Mouse (Mus musculus): Measurements from ENCODE around the gene Acsf3.

Gene Acsf3

DNA sequence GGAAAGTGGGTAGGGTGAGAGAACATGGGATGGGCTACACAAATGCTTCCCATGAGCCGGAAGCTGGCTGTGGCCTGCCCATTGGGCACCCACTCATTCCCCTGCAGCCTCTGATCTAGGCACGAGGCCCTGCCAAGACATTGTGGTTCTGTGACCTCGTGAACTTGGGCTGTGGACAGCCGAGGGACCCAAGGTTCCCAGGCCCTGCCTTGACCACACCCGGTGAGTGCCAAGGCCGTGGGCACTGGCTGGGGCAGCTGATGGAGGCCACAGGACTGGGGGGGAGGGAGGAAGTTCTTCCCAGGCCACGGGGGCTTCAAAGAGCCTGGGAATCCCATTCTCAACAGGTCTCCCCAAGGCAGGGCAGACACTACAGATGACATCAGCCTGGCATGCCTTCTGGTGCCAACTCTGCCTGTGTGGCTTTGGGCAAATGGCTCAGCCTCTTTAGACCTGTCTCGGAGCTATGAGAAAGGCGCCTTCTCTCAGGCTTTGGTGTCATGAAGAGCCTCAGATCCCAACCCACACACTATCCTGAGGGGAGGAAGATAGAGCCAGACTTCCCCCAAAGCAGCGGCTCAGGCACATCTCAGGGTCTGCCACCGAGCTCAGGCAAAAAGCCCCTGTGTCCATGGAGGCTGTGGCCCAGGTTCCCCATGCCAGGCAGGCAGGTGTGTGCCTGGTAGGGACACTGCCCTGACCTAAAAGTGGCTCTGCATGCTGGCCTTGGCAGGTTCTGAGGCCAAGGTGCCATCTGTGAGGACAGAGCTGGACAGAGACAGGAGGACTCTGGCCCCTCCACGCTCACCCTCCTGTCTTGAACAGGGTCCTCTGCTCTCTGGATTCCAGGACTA lies 76.6 kb downstream of the Acsf3 start:
- DNase-seq (ENCODE audit: low read depth) = no peak

DNA sequence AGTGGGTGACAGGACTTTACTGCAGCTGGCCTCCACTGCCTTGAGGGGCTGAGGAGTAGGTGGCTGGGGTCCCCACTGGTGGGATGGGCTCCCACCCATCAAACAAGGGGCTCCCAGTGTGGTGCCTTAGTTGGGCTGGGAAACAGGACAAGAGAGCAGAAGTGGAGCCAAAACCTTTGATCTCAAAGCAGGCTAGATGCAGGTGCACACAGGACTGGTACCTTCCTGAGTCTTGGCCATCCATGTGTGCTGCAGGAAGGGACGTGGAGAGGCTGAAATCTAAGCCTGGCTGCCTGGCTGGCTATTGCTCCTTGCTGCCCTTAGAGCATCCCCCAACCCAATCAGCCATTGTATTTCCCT lies 77.2 kb downstream of the Acsf3 start:
- no peak for DNase-seq (ENCODE audit: low read depth)

DNA sequence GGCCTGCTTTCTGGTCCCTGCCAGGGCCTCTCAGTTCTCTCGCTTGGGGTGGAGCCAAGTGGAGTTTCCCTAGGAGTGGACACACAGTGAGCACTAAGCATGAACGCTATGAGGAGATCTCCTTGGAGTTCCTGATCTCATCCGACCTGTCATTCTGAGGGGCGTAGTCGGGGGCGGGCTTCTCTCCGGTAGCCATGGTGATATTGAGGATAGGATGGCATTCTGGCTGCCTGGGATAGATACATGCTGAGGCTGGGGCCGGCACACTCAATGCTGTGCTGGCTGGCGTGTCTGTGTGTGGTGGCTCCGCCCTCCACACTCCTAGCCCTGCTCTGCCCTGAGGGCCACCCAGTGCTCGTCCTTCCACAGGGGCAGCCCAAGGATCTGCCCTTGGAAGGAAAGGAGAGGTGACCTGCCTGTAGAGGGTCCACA lies 78.1 kb downstream of the Acsf3 start:
- no peak for DNase-seq (ENCODE audit: low read depth)

DNA sequence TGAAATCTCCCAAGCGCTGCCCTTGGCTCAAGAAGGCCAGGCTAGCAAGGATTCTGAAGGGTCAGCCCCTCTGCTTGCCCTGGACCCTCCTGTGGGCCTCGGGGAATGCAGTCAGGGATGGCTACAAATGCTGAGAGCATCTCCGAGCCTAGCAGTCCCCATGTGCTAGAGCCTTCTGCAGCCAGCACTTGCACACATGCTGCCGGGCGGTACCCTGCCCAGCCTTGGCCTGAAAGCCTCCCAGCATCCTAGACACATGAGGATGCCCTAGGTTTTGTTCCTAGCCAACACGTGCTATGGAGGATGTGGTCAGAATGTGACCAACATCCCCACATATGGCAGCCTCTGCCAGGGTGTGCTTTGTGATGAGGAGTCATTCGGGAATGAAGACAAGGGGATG lies 79.1 kb downstream of the Acsf3 start:
- DNase-seq (ENCODE audit: low read depth) = no peak

DNA sequence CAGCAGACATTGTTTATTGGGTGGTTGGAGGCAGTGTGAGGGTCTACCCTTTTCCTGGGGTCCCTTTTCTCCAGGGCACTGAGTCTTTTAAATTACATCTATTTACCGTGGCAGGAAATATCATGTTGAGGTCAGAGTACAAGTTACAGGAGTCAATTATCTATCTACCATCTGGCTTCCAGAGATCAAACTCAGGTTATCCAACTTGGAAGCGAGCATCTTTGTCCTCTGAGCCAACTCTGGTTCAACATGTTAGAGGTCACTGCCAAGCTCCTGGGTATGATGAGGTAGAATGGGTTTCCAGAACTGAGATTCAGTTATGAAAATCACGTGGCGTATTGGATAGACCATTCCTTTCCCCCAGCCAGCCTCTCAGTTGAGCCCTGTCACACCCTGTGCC lies 79.8 kb downstream of the Acsf3 start:
- DNase-seq (ENCODE audit: low read depth) = no peak

DNA sequence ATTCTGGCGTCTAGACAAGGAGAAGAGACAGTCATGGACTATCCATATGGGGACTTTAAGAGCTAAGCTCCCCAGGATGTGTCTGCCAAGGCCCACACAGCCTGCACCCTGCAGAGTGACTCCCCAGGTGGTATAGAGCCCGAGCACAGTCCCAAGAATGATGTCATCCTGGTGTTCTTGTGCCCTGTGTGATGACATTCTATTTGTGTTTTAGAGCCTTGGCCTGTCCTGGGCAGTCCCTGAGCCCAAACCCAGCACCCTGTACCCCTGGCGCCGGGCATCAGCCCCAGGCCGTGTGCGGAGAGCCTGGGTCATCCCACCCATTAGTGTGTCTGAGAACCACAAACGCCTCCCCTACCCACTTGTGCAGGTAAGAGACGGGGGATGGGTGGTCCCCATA lies 81.0 kb downstream of the Acsf3 start:
- no peak for DNase-seq (ENCODE audit: low read depth)

DNA sequence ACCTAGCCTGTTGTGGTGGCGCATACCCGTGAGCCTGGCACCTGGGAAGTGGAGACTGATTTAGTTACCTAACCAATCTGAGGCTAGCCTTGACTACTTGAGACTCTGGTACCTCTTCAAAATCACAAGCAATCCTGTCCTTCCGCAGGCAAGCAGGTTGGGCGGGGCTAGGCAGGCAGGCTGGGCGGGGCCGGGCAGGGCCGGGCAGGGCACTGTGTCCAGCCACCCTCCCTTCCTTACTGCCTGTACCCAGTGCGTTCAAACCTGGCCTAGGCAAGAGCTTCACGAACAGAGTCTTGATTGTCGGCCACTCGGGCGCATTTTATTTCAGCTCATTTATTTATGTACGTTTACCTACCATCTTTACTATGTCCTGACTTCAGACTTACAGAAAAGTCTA lies 84.6 kb downstream of the Acsf3 start:
- no peak for DNase-seq (ENCODE audit: low read depth)

DNA sequence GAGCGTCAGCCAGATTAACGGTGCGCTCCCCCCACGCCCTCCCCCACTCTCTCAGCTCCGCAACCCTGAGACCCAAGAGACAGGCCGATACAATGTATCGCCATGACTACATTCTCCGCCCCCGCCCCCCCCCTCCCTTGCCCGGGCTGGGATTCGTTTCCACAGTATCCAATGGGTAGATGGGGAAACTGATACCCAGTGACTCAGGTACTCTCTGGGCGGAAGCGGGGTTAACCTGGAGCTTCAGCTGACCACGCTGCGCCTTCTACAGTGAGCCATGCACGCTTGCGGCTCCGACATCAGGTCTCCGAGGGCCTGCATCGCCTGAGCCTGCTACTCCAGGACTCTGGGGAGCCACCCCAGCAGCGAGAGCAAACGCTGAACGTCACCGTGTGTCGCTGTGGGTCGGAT lies 89.4 kb downstream of the Acsf3 start:
- DNase-seq (ENCODE audit: low read depth) = no peak

DNA sequence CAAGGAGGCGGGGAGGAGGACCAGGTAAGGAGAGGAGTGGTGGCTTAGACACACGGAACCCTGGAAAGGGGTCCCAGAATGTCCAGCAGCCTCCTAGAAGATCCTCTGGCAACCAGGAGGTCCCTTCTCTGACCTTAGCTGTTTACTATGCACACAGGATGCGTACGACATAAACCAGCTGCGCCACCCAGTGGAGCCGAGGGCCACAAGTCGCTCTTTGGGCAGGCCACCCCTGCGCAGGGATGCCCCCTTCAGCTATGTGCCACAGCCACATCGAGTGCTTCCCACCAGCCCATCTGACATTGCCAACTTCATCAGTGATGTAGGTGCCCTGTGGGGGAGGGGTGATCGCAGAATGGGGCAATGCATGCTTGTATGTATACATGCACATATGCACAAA lies 90.2 kb downstream of the Acsf3 start:
- peak; percentile 16 for DNase-seq (ENCODE audit: low read depth)

DNA sequence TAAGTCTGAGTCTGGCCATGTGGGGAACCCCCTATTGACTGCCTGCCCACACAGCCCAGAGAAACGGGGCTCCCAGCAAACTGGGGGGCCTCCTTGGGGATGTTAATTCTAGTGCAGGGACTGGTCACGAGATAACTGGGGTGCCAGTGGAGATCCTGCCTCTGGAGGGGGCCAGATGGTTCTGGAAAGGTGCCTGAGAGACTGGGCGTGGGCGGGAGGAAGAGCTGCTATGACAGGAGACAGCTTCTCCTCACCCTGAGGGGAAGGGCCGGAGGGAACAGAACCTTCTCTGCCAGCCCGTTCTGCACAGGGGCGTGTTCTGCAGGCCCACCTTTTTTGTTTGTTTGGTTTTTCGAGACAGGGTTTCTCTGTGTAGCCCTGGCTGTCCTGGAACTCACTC lies 90.9 kb downstream of the Acsf3 start:
- no peak for DNase-seq (ENCODE audit: low read depth)
